Mouse (Mus musculus) thymus, postnatal 36 days (tissue): ENCODE measurements around the gene Axin1.

ENCODE experiments used
- DNase-seq, 2 experiments: peaks; one replicate each; pipeline ENCODE4 v3.0.0; 2022; ENCODE audit warnings: mixed read lengths in 2 of 2

Gene Axin1

DNA sequence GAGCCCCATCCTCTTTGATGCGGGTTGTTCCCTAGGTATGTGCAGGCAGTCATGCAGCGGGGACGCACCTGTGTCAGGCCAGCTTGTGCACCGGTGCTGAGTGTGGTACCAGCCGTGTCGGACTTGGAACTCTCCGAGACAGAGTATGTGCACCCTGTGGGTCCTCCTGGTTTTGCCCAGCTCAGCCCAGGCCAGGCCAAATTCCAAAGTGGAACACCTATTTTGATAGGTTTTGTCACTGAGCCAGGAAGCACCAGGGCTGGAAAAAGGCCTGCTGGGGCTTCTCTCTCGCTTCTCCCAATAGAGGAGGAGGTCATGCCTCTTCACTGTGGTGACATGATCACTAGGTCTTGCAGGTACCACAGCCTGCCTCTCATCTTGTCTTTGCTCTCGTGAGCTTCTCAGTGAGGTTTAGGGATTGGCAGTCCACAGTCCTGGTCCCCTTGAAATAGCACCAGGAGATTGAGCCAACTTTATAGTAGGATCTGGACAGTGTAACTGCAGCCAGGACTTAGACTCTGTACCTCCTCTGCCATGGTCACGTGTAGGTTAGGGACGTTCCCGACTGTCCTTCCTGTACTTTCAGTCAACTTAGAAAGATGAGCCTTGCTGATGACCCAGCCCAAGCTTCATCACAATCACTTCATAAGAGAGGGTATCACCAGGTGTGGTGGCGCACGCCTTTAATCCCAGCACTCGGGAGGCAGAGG is 54.1 kb downstream of the Axin1 start:
- no peak for DNase-seq

DNA sequence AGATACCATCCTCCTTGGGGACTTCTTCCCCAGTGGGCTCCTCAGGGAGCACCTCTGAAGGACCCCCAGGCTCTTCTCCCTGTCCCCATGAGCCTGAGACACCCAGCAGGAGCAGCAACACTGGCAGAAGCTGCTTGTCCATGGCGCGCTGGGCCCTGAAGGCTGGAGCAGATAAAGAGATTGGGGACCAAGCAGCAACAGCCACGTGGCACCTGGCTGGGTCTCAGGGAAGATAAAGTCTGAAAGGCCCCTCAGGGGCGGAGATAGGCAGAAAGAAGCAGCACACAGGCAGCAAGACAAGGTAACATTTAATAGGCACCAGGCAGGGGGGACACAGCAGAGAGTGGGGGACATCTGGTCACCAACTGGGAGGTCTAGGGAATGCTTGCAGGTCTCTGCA is 60.4 kb downstream of the Axin1 start, which contains the start of gene Pdia2:
Gene Pdia2 (minus strand): TSS at position 196 of the 400 bp plus-strand sequence.
- DNase-seq: no peak

DNA sequence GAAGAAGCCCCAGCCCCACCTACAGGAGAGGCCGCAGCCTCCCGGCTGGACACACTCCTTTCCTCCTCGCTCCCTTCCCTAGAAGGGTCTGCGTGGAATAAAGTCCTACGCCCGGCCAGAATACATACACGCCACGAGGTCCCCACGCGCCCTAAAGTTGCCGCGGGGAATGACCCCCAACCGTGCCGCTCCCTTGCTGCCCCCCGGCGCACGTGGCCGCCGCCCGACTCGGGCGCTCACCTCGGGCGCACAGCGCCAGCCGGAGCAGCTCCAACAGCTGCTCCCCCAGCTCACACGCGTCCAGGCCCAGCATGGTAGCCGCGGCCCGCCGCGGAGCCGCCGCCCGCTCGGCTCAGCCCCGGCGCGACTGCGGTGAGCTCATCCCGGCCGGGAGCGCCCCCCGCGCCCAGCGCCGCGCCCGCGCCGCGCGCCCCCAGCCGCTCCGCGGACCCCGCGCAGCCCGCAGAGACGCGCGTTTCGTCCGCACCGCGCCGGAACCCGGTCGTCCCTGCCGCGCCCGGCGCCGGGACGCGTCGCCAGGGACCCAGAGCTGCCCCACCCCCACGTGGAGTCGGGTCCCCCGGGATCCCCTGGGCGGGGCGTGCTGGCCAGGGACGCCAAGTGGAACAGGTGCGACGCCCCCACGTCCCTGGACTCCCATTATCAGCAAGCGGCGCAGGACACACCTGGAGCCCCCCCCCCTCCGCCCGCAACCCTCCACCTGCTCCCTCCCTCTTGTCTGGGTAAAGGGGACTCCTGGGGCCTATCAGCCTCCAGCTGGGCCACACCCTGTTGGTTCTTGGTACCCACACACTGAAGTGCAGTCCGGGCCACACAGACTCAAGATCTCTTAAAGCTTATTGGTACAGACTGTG is 62.6 kb downstream of the Axin1 start:
- DNase-seq: peak in 1 of 2 experiments; percentile 43

GRCm38 (mm10) chr17:26201998-26202397 is 63.5 kb downstream of the Axin1 start:
- no peak for DNase-seq

DNA sequence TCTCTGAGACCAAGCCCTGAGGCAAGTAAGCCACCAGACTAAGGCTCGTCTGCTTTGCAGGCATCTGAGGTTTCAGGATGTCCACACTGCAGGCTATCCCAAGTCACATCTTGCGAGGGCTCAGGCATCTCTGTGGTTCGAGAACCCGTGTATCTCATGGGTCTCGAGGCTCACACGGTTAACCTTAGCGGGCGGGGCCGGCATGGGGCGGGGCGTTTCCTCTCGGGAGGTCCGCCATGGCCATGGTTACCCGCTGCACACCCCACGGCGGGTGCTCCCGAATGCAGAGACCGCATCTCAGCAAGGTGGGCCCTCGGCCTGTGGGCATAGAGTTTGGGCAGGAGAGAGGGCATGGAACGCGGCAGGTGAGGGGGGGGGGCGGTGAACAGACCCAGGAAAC is 64.2 kb downstream of the Axin1 start, which contains the start of gene Rgs11:
Gene Rgs11 (plus strand): TSS at position 215 of the 400 bp plus-strand sequence.
- peak; percentile 47 to 50 for DNase-seq

DNA sequence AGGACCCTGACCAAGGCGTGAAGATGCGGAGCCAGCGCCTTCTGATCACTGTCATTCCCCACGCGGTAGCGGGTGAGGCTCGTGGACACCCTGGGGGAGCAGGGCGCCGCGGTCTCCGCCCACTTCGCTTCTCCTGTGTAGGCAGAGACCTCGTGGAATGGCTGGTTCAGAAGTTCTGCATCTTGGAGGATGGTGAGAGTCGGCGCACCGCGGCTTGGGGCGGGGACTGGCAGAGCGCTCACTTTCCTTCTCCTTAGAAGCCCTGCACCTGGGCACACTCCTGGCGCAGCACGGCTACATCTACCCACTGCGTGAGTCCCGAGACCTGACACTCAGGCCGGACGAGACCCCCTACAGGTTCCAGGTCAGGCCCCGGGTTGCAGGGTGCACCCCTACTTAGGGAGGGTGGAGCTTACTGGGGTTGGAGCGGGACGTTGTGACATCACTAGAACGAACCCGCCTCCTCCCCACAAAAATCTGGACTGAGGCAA is 64.9 kb downstream of the Axin1 start:
- DNase-seq: peak; percentile 25 to 35

- DNase-seq: no peak
These were observed 66.3 kb downstream of the Axin1 start for GRCm38 (mm10) chr17:26204766-26205165.

- no peak for DNase-seq
These were observed 67.9 kb downstream of the Axin1 start for GRCm38 (mm10) chr17:26206392-26206791.

DNA sequence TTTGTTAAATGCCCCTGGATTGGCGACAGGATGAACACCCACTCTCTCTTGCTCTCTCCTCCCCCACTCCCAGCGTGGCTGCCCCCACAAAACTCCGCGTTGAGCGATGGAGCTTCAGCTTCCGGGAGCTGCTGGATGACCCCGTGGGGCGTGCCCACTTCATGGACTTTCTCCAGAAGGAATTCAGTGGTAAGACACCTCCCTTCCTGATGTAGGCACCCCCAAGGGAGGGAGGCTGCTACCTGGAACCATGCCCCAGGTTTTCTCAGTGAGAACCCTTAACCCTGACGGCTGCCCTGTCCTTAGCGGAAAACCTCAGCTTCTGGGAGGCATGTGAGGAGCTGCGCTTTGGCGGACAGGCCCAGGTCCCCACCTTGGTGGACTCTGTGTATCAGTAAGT is 69.2 kb downstream of the Axin1 start, which contains the start of gene Arhgdig:
Gene Arhgdig (minus strand): TSS at position 101 of the 400 bp plus-strand sequence.
- DNase-seq: no peak

DNA sequence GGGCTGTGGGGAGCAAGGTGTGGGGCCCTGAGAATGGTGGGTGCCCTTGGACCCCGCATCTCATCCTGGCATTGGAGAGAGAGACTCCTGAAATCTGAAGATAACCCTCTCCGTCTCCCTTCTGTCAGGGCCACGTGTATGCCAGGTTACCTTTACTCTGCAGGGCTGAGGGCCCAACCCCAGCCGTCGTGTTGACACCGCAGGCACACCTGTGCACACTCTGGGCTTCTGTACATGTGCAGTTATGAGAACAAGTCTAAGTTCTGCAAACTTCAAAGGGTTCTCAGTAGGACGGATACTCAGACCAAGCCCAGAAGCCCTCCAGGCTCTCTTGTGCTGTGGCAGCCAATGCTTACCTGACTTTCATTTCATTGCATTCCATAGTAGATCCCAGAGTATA is 73.8 kb downstream of the Axin1 start:
- no peak for DNase-seq

DNA sequence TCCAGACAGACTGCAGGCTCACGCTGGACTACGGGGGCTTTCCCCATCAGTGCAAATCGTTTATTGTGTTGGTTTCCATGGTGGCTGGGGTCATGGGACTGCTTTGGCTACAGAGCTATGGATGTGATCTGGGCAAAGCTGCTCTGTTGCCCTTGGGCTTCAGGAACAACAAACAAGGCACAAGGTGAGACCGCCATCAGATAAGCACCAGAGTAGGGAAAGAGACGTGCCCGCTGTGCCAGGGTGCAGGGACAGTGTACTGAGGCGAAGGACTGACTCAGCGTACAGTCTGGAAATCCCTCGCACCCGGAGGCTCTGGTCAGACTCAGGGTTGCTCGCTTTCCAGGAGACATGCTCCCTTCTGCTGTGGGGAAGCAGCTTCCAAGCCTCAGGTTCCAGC is 74.2 kb downstream of the Axin1 start:
- no peak for DNase-seq

DNA sequence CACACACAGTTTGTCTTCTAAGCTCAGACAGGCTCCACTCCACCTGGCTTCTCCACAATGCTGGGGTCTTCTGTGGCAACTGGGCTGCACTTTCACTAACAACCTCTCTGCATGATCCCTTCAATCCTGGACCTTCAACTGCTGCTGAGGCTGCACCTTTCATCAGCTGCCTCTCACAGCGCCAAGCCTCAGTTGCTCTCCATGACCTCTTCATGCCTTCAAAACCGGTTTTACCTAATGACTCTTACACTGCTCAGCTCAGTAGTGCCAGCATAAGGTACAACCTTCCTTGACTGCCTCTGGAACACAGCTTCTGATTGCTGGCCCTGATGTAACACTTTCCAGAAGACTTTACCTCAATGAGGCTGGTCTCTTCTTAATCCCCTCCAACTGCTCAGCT is 83.0 kb downstream of the Axin1 start:
- no peak for DNase-seq

DNA sequence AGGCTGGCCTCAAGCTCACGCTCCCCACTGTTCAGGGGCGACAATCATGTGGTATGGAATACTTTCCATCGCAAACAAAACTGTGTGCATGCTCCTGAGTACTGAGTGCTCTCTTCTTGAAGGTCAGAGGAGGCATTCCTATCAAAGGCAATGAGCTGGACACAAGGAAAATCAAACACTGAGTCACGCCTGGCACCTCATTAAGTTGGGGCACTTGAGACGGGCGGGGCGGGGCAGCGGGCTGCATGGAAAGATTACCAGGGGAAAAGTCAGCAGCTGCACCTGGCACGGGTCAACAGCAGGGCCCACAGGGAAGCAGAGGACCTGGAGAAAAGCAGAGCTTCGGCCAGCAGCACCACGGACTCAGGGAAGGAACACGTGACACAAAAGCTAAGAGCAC is 86.7 kb downstream of the Axin1 start:
- no peak for DNase-seq

GRCm38 (mm10) chr17:26229776-26230175 is 91.3 kb downstream of the Axin1 start:
- no peak for DNase-seq

- DNase-seq: no peak
These were observed 92.7 kb downstream of the Axin1 start for GRCm38 (mm10) chr17:26231156-26231555.

- DNase-seq: peak; percentile 22 to 27
These were observed 94.4 kb downstream of the Axin1 start for GRCm38 (mm10) chr17:26232863-26233262.

GRCm38 (mm10) chr17:26234386-26234785 is 95.9 kb downstream of the Axin1 start:
- DNase-seq: no peak

DNA sequence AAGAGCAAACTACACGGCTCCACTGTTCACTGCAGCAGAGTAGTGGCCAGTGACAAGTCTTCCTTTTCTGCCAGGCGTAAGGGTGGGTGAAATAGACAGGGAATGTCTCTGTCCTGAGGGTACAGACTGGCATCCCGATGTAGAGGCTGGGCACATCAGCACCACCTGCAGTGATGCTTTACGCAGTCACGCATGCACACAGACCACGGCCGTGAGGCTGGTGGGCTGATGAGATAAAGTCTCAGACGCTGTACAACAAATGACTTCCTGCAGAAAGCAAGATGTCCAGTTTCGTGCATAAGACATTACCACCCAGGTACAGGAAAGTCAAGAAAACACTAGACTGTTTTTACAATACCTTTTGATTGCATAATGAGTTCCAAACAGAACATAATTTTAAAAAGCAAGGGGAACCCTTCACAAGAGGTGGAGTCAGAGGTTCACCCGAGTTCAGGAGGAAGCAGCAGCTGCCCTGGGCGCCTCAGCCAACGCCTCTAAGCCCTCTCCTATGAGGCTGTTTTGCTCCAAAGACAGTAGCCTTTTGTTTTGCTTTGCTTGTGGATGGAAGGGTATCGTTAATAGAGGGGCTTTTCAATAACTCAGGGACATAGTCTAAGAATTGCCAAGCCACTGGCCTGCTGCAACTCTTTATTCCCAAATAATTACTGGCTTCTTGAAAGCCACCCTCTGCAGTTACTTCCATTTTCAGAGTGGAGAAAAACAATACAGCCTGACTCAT is 96.8 kb downstream of the Axin1 start:
- DNase-seq: no peak

DNA sequence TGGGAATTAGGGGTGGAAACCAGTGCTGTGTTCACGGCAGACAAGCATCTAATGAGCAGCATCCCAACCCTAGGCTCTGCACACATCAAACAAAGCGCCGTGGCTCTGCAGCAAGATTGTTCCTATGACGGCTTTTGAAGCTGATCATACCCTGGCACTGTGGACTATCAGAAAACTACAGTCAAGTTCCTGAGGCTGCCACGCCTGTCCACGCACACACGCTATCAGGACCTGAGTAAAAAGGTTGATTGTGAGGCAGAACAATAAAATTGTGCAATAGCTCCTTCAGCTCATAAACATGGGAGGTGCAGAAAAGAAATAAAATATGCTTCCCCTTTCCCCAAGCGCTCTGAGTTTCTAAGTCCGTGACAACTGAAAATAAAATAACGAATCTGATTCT is 99.2 kb downstream of the Axin1 start:
- DNase-seq: no peak

- no peak for DNase-seq
These were observed 101.1 kb downstream of the Axin1 start for GRCm38 (mm10) chr17:26239551-26239950.

- DNase-seq: no peak
These were observed 101.8 kb downstream of the Axin1 start for GRCm38 (mm10) chr17:26240120-26240790.

- DNase-seq: no peak
These were observed 102.5 kb downstream of the Axin1 start for GRCm38 (mm10) chr17:26240990-26241389.
